Mouse (Mus musculus) layer of hippocampus, postnatal 10 days (tissue): ENCODE data around the gene Ndufs7. TPM values are rescaled to one million over a fixed set of nuclear protein-coding genes. Genes with fewer than 3 reads are reported as not detected.

ENCODE experiments used
- DNase-seq, 2 experiments: peaks; one replicate each; pipeline ENCODE4 v3.0.0; 2021; ENCODE audit warnings: low spot score in 2 of 2
- total RNA-seq, 2 experiments: library from RNA; stranded (reverse); gene quantifications; 2 replicates each; pipeline ENCODE4 v1.2.3; 2021

Ndufs7 gene
- total RNA-seq, 2 experiments from 2014 or later, result 143 to 152 TPM

DNA sequence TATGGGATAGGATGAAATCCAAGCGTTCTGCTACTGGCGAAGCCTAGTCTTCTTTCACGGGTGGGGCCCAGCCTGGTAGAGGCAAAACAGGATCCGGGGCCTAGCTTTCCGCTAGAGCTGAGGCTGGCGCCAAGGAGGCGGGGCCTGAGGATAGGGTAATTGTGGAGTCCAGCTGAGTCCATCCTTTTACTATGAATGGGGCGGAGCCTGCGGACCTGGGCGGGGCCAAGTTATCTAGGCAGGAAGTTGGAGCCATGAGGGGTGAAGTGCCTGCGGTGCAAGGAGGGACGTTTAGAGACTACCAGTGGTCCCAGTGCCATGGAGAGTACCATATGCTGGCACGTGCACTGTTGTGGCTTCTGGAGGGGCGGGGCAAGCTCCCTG lies 12.7 kb downstream of the Ndufs7 start:
- peak; percentile 87 to 89 for DNase-seq

DNA sequence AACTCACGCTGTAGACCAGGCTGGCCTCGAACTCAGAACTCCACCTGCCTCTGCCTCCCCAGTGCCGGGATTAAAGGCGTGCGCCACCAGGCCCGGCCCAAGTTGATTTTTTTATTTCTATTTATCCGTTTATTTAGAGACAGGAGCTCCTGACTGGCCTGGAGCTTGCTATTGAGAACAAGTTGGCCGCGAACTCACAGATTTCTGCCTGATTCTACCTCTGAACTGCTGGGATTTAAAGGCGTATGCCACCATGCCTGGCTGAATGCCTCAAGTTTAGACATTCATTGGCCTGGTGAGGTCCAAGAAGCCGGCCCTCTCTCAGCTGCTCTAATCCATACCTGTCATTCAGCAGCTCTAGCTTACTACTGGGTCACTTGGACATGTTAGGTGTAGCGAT lies 13.2 kb downstream of the Ndufs7 start:
- DNase-seq, result no peak

DNA sequence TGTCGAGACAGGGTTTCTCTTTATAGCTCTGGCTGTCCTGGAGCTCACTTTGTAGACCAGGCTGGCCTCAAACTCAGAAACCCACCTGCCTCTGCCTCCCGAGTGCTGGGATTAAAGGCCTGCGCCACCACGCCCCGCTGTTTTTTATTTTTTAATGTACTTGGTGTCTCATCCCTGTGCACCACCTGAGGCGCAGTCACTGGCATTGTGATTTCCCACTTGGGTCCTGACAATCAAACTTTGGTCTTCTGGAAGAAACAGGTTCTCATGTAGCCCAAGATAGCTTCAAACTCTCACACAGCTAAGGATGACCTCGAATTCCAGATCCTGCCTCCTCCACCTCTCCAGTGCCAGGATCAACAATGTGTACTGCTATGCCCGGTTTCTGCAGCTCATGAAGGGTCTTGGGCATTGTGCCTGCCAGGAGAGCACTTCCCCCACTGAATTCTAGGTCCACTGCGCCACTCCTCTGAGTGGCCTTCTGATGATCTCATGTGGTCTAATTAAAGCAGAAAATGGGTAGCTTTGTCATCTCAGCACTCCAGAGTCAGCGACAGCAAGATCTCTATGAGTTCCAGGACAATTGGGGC lies 13.9 kb downstream of the Ndufs7 start:
- no peak for DNase-seq

DNA sequence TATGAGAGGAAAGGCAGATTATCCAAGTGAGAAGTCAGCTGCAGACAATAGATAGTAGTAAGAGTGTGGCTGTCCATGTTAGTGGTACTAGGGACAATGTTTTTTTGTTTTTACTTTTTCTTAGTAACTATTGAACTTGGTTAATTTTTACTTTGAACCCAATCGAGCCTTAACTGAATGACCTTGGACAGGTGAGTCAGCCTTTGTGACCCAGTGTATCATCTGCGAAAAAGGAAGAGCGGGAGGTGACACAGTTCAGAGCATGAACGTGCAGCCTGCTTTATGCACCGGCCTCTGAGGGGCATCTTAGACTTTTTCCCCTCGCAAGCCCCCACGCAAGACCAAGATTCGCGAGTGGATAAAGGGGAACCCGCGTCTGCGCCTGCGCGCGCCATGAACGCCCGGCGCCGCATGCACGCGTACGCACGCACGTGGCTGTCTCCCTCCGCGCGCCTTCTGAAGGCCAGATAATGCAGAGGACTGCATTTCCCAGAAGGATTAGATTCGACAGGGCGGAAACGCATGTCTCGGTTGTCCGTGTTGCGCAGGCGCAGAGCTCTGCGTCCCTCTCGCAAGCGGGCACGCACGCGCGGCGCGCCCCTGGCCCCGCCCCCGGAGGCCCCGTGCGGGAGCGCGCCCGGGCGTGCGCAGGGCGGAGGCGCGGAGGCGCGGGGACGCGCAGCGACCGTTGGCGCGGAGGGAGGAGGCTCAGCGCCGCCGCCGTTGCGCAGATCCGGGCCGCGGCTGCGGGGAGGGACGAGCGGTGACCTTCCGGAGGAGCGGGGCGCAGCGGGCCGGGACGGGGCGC lies 15.6 kb downstream of the Ndufs7 start:
- DNase-seq, result peak; percentile 97 to 99

DNA sequence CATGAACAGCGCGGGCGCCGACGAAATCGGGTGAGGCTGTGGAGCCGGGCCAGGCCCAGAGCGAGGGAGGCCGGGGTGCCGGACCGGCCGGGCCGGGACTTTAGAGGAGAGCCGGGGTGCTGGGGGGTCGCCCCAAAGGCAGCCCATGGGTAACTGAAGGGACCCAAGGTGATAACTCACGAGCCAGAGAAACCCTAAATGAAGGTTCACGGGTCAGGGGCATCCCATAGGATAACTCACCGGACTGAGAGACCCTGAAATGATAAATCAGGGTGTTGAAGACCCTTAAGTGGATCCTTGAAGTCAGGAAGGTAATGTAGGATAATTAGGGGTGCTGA lies 16.2 kb downstream of the Ndufs7 start:
- no peak for DNase-seq

DNA sequence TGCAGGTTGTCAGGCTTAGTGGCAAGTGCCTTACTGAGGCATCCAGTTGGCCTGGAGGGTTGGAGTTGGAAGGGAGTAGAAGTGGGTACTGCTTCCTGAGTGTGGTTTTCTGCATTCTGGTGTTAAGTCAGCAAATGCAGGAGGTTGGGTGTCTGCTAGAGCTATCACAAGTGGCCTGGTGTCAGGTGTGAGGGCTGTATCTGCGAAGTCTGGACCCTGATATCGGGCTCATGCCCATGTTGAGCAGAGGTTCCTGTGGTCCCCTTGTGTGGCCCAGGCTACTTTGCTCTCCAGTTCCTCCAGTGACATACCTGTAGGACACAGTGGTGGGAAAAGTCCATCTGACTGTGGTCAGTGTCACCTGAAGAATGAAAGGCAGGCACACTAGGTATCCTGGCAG lies 21.2 kb downstream of the Ndufs7 start:
- DNase-seq, result no peak

DNA sequence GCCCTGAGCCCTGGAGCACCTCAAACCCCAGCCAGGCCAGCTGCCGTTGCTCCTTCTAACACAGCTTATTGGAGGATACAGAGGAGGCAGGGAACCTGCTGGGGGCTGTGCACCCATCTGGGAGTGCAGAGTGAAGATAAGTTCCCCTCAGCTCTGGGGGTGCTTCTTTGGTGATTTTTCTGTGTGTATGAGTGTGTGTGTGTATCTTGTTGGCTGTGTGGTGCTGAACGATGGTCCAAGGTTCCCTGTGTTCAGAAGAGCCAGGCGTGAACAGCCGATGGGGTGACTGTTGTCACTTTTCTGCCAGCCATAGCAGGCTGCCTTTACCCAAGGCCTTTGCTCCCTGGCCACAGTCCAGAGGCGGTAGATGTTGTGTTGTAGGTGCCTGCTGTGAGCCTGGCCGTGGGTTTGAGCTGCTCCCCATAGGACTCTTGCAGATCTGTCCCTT lies 21.8 kb downstream of the Ndufs7 start:
- DNase-seq, result no peak

DNA sequence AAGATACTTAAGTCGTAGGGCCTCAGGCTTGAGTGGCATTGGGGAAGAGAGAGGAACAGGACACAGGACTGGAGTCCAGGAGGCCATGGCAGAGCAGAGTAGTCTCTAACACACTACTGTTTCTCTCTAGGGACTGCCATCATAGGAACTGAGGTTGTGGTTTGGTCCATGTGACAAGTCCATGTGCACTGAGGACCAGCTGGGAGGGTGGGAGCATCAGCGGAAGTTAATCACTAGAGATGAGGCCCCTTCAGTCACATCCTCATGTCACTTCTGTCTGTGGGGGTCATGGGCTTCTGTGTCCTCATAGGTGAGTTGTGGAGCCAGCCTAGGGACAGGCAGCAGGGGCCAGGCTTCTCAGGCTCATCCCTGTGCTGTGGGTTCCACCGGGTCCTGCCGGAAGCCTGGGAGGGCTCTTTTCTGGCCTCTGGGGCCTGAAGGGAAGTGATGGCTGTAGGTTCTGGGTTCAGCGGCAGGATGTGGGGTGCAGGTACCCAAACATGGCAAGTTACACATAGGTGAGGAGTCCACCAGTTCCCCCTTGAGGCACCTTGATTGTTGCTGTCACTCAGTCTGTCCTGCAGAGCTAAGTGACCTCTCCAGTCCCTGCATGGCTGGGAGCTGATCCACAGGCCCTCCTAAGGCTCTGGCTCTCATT lies 22.4 kb downstream of the Ndufs7 start:
- no peak for DNase-seq

DNA sequence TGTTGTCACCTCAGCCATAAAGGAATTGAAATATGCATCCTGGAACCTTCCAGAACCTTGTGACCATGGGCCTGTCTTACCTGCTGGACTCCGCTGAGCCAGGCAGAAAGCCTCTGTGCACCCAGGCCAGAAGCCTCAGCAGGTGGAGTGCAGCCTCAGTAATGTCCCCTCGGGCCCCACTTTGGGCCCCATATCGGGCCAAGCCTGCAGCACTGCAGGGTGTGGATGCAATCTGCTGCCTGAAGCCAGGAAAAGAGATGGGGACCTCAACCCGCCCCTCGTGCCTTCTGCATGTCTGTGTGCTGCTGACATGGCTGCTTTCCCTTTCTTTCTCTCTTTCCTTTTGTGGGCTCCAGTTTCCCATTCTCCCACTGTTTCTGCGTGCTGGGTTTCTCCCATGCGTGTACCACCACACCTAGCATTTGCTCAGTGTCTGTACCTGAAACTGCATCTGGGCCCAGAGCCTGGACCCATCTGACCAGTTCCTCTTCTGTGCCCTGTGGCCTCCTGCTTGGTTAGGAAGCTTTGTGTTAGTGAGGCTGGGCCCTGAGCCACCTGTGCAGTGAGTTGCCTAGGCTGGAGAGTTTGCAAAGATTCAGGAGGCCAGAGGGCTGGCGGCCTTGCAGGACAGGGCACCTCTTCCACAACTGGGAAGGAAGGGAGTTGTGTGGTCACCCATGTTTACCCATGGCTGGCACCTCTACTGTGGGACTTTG lies 23.1 kb downstream of the Ndufs7 start:
- DNase-seq, result no peak

DNA sequence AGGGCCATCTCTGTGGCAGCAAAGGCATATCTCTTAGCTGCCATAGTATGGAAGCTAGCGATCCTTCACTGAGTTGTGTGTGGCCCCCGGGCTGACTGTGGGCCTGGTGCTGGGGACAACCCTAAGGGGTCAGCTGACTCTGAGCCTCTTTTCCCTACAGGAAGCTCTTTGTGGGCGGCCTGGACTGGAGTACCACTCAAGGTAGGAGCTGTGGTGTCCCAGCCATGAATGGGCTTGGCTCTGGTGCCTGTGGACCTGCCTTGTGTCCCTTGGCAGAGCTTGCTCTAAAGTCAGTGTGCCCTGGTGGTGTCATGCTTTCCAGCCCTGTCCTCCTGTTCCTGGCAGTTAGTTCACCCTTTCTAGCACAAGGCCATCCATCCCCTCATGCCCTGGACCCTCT lies 24.9 kb downstream of the Ndufs7 start:
- no peak for DNase-seq

DNA sequence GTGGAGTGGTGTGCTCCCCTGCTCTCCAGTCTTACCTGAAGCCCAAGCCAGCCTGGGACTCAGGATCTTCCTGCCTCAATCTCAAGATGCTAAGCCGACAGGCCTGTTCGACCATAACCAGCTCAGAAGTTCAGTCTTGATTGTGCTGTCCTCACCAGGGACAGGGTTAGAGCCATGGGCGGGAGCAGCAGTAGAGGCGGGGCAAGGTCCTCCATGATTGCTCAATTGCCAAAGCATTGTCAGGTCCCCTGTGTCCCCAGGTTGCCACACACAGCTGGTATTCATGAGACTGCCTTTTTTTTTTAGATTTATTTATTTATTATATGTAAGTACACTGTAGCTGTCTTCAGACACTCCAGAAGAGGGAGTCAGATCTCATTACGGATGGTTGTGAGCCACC lies 27.3 kb downstream of the Ndufs7 start:
- no peak for DNase-seq

DNA sequence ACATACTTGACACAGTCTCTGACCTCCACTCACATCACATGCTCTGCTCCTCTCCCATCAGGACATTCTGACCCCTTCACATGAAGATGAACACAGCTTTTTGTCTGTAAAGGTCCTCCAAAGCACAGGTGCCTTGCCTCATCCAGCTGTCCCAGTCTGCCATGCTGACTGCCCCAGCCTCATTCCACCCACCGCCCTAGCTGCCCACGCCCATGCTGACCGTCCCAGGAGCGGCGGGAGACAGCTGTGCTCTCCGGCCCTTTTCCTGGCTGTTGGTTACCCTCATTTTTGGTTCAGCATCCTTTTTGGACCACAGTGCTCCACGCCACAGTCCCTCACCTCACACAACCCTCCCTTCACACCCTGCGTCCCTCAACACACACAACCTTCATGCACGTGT lies 29.5 kb downstream of the Ndufs7 start:
- DNase-seq, result no peak

DNA sequence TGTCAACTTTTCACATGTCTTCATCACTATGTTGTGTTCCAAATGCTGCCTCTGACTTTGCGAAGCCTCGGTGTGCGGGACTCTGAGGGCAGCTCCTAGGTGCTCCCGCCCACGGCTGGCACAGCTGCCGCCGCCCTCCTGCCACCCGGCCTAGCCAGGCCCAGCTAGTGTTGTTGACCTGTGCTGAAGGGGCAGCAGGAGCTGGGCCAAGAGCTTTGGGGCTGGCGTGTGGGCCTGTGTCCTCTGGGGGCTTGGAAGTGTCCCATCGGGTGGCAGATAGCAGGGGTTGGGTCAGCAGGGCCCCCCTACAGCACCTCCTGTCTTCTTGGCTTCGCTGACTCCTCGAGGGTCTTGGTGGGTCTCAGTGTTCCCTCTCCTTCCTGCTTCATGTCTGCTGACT lies 30.4 kb downstream of the Ndufs7 start:
- DNase-seq, result no peak

DNA sequence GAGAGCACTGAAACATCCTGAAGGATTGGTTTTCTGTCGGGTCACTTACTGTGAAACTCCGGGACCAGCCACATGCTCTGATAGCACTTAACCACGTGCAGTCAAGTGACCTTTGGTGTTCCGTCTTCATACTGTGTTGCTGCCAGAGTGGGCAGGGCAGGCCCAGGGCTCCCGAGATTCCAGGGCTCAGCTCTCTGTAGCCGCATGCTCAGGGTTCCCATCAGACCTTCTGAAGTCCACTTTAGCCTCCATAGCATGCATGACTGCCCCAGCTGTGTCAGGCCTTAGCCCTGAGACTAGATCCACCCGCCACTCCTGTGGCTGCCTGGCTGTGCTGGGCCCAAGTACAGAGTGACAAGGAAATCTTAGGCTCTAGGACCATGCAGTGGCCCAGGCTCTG lies 32.4 kb downstream of the Ndufs7 start:
- DNase-seq, result no peak

DNA sequence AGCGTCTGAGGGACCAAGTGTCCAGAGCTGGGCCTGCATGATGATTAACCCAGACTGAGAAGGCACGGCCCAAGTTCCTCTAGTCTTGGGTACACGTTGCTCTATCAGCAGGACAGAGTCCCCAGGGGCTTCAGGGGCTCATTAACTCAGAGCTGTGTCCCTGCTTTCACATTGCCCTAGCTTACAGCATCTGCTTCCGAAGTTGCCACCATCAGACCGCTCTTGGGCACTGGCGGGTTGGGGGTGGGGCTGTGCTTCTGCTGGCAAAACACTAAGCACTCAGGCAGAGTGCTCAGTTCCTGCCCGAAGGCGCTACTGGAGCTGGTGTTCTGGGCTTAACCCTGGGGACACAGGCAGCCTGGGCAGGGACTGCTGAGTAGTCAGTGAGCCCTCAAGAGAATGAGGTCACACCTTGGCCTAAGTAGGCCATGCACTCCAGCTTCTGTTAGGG lies 33.0 kb downstream of the Ndufs7 start:
- peak in 1 of 2 experiments; percentile 52 for DNase-seq

DNA sequence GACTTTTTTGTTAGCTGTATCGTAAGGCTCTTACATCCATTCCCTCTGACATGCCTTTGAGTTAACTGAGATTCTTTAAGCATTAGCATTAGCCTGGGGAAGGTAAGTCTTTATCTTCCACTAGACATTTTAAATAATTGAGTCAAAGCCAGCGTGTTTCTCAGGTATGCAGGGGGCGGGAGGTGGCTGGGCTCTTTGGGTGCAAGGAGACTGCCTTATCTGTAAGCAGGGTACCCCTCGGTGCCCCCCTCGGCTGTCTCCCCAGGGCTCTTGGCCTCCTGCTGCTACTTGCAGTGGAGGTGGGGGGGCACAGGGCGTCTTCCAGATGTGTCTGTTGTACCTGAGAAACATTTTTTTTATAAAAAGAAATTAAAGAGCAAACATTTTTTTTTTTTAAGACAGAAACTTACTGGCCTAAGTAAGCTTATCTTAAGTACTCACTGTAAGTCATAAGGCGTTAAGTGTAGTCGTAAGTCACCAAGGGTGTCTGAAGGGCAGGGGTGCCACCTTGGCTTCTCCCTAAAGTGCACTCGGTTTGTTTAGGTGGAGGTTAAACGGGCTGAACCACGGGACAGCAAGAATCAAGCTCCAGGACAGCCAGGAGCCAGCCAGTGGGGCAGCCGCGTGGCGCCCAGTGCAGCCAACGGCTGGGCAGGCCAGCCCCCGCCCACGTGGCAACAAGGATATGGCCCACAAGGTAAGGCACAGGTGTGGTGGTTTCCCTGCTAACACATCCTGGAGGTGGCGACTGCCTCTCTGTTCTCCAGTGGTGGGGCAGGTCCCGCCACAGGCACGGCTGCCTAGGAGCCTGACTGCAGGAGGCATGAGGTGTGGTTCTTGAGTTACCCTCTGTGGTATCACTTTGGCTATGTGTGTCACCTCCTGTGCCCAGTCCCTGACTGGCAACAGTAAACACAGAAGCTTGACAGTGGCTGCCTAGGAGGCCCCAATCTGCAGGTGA lies 33.8 kb downstream of the Ndufs7 start:
- no peak for DNase-seq

DNA sequence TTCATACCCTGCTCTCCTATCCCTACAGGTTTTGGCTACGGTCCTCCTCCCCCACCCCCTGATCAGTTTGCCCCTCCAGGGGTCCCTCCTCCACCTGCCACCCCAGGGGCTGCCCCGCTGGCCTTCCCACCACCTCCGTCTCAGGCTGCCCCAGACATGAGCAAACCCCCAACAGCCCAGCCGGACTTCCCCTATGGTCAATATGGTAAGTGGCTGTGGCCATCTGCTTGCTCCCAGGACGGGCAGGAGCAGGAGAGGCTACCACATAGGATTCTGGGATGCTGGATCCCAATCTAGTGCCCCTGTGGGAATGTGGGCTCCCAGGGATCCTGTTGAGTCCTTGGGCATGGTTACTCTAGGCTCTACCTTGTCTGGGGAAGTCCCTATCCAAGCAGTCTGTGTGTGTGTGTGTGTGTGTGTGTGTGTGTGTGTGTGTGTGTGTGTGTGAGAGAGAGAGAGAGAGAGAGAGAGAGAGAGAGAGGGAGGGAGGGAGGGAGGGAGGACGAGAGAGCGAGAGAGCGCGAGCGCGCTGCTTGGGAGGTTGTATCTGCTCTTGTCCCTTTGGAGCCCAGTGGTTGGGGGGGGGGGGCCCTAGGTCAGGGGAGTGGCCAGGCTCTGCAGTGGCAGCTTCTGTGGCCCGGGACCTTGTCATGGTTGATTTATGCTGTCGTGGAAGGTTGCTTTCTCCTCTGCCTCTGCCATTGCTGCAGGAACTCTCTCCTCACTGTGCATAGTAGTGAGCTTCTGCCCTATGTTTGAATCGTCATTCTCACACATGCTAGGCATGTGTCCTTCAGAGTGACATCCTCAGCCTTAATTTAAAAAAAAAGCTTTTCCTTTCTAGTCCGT lies 36.5 kb downstream of the Ndufs7 start:
- no peak for DNase-seq

DNA sequence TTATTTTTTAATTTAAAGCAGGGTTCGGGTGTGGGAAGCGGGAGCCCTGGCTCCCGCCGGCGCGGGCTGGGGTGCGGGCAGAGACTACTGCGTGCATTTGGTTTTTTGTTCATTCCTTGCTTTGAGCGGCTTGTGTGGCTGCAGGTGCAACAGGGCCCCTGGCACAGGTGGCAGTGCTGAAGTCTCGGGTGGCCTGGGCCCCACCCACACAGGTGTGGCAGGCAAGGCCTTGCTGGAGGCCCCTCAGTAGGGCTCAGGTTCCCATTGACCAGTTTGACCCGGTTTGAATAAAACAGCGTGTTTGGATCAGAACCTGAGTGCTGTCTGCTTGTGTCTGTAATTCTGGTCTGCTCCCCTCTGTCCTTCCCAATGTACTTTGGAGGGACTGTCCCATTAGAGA lies 39.2 kb downstream of the Ndufs7 start:
- no peak for DNase-seq

DNA sequence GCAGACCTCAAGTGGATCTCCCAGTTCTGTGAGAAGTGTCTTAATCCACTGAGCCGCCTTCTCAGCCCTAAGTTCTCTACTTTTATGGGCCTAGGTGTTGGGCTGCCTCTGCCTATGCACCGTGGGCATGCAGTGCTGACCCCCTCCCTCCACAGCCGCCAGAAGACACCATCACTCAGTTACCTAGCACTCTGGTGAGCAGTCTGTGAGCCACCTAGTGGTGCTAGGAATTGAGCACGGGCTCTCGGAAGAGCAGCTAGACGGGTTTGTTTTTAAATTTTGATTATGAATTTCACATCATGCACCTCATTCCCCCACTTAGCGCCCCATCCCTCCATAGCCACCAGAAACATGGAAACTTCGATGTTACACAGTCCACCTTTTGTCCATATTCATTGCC lies 39.7 kb downstream of the Ndufs7 start:
- no peak for DNase-seq
